Mouse (Mus musculus) limb, embryonic 14.5 days (tissue): ENCODE measurements around the gene Omp. TPM values are rescaled to one million over a fixed set of nuclear protein-coding genes. Genes with fewer than 3 reads are reported as not detected.

Experiments
- ATAC-seq: fragments of 200-750 bp; cut with Nextera tagmentation; 2 replicates; pipeline ENCODE4 v1.8.0; 2017; ENCODE audit warnings: low read depth, moderate number of reproducible peaks, moderate TSS enrichment; ENCODE audit not compliant: low FRiP score
- DNase-seq: peaks from one replicate; pipeline ENCODE4 v3.0.0-alpha.2; 2015; ENCODE audit warnings: low spot score
- H3K27ac ChIP-seq: fragments of 300-500 bp; sonication (generic); replicated peaks from 2 replicates; pipeline ENCODE4 v1.5.1; 2014; ENCODE audit warnings: low read depth, mild to moderate bottlenecking, low read length, moderate library complexity, mixed read lengths
- H3K27me3 ChIP-seq: fragments of 300-500 bp; sonication (generic); 2 replicates; pipeline ENCODE4 v1.6.1; 2014; ENCODE audit warnings: low read length, mixed read lengths; ENCODE audit not compliant: control insufficient read depth, insufficient read depth
- H3K36me3 ChIP-seq: fragments of 300-500 bp; sonication (generic); 2 replicates; pipeline ENCODE4 v1.6.1; 2014; ENCODE audit warnings: mild to moderate bottlenecking, low read length, moderate library complexity, mixed read lengths; ENCODE audit not compliant: control insufficient read depth, insufficient read depth
- H3K4me1 ChIP-seq: fragments of 300-500 bp; sonication (generic); 2 replicates; pipeline ENCODE4 v1.6.1; 2014; ENCODE audit warnings: antibody characterized with exemption, low read length, mixed read lengths; ENCODE audit not compliant: control insufficient read depth, insufficient read depth
- H3K4me2 ChIP-seq: fragments of 300-500 bp; sonication (generic); replicated peaks from 2 replicates; pipeline ENCODE4 v1.6.1; 2014; ENCODE audit warnings: low read depth, mild to moderate bottlenecking, low read length, moderate library complexity; ENCODE audit not compliant: severe bottlenecking
- H3K4me3 ChIP-seq: fragments of 300-500 bp; sonication (generic); replicated peaks from 2 replicates; pipeline ENCODE4 v1.5.1; 2014; ENCODE audit warnings: low read length
- H3K9ac ChIP-seq: fragments of 300-500 bp; sonication (generic); 2 replicates; pipeline ENCODE4 v1.6.1; 2014; ENCODE audit warnings: mild to moderate bottlenecking, low read depth, low read length, moderate library complexity; ENCODE audit not compliant: severe bottlenecking
- H3K9me3 ChIP-seq: fragments of 300-500 bp; sonication (generic); 2 replicates; pipeline ENCODE4 v1.6.1; 2016; ENCODE audit warnings: low read length; ENCODE audit not compliant: control insufficient read depth
- POLR2A ChIP-seq: fragments of 200-500 bp; IDR thresholded peaks from 2 replicates; pipeline ENCODE4 v1.8.0; 2012; ENCODE audit warnings: inconsistent platforms, mild to moderate bottlenecking, moderate library complexity, borderline replicate concordance; ENCODE audit not compliant: insufficient read depth, insufficient read length; ENCODE audit errors: extremely low read depth
- WGBS: fragments of 180-500 bp; shearing (Covaris S2); extraction: QIAGEN DNeasy Blood & Tissue Kit; methylation state at CpG from one replicate; pipeline ENCODE4 v1.1.7; 2014; 5-methylcytosine and 5-hydroxymethylcytosine counted together
- polyA plus RNA-seq, 2 experiments: library from polyadenylated mRNA; depleted of rRNA in 1 of 2; stranded (reverse) in 1 of 2; unstranded in 1 of 2; fragments of >200 nt; fragmentation: Nextera tagmentation in 1 of 2; extraction: Ambion mirVana in 1 of 2; gene quantifications; 2 replicates each; pipeline versions ENCODE4 v1.2.1 to v1.2.3; 2012 to 2014

The Omp gene
- polyA plus RNA-seq, 2 experiments: 0.17 to 0.25 TPM

DNA sequence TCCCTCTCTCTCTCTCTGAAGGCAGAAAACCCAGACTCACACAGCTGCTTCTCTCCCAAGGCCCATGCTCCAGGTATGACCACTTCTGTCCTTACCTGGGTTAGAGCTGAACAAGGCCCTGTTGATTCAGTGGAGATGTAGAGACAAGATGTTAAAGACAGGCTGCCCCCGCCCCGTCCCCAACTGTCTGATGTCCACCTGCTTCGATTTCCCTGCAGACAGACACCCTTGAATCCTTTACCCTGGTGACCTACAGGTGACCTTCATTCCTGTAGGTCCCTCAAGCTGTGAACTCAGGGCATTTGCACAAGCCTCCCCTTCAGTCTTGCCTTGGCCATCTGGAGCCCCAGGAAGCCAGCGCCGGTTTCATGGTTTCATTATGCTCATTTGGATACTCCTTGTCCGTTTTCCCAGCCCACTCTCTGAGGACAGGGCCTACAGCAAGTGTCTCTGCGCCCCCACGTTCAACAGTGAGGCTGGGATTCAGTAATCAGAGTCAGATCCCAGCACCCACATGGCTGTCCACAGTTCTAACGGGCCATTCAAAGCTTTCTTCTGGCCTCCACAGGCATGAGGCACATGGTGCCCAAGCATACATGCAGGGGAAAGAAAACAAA lies 19.2 kb upstream of the Omp start:
- no peak overlapping the region for H3K9ac ChIP-seq
- no peak overlapping the region for H3K4me2 ChIP-seq
- DNase-seq: no peak
- no peaks in the 10 kb centered on the region for H3K9me3 ChIP-seq
- no peak overlapping the region for H3K4me3 ChIP-seq
- ATAC-seq: no peak
- no peaks in the 10 kb centered on the region for H3K27me3 ChIP-seq
- H3K27ac ChIP-seq: no peak overlapping the region
- no peaks in the 10 kb centered on the region for H3K36me3 ChIP-seq
- no peak for TF ChIP-seq POLR2A
- H3K4me1 ChIP-seq: peaks cover 17% of the 10 kb centered on the region
- WGBS: 73% methylated on average over 9 of the region's 9 CpGs

GRCm38 (mm10) chr7:98163700-98164099 lies 18.4 kb upstream of the Omp start:
- Histone ChIP-seq H3K36me3 (no peaks in the 10 kb centered on the region), H3K27ac (no peak overlapping the region), H3K27me3 (no peaks in the 10 kb centered on the region), H3K9ac (no peak overlapping the region), H3K9me3 (no peaks in the 10 kb centered on the region), H3K4me2 (no peak overlapping the region), H3K4me1 (peaks cover 21% of the 10 kb centered on the region), H3K4me3 (no peak overlapping the region)
- 45% methylated on average over 3 of the region's 3 CpGs for WGBS
- ATAC-seq (no peak), DNase-seq (no peak)
- no peak for TF ChIP-seq POLR2A

DNA sequence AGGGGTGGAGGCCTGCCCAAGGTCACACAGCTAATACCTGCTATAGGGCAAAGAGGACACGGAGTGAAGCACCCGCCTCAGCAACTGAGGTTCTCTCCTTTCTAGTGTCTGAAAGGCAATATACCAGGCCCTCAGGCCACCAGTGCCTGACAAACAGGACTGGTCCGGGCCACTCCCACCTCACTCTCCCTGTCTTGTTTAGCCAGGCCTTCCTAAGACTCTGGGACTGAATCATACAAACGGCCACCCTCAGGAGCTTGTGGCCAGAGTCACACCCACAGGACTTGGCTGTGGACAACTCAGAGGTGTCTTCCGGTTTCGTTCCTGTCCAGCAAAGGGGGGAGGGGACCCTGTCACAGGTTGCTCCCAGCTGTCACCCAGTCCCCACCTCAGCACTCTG lies 16.9 kb upstream of the Omp start:
- Histone ChIP-seq H3K9ac (no peak overlapping the region), H3K27ac (no peak overlapping the region), H3K4me3 (no peak overlapping the region), H3K9me3 (no peaks in the 10 kb centered on the region), H3K27me3 (no peaks in the 10 kb centered on the region), H3K4me1 (peaks cover 21% of the 10 kb centered on the region), H3K36me3 (no peaks in the 10 kb centered on the region), H3K4me2 (no peak overlapping the region)
- TF ChIP-seq POLR2A: no peak
- 71% methylated on average over 6 of the region's 6 CpGs for WGBS
- ATAC-seq (no peak), DNase-seq (no peak)

DNA sequence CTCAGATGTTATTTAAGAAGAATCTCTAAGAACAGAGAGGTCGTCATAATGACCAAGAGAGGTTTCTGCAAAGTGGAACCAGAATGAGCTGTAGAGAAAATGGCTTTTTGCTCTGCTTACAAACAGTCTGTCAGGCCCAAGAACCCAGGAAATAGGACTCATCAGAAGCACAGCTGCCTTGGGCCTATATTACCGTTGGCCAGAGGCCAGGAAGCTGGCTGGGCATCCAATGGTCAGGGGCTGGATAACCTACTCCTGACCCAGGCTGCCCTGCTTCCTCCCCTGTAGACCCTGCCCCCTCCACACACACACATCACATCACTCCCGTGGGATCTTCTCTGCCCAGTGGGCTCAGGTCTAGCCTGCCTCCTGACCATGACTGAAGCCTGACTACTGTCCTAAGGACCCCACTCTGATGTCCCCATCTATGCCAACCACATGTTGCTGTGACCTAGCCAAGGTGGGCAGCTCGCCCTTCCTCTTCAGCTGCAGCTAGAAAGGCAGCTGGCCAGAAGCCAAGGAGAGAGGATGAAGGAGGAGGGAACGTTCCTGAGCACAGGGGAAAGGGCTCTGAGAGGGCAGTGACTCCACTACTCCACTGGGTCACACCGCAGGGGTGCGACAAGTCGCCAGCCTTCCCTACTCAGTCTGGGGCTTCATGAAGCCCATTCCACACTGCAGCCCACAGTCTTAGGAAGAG lies 14.9 kb upstream of the Omp start:
- H3K9me3 ChIP-seq: no peaks in the 10 kb centered on the region
- H3K27ac ChIP-seq: no peak overlapping the region
- H3K9ac ChIP-seq: no peak overlapping the region
- TF ChIP-seq POLR2A: no peak
- H3K4me3 ChIP-seq: no peak overlapping the region
- peaks cover 17% of the 10 kb centered on the region for H3K4me1 ChIP-seq
- H3K27me3 ChIP-seq: no peaks in the 10 kb centered on the region
- DNase-seq: no peak
- no peak for ATAC-seq
- no peak overlapping the region for H3K4me2 ChIP-seq
- no peaks in the 10 kb centered on the region for H3K36me3 ChIP-seq
- 36% methylated on average over 7 of the region's 8 CpGs for WGBS

DNA sequence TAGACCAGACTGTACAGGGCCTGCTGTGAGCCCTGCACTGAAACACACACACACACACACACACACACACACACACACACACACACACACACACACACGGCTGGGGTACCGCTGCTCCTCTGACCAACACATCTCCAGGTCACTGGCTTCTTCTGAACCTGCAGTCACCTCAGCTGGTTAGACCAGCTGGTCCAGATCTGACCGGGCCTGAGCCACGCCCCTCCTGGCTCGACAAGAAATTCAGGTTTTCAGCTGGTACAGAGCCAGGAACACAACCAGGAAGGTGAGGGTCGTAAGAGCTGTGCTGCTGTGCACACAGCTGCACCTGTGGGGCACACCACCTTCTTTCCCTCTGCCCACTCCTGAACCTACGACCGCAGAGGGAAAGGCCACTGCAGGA lies 13.2 kb upstream of the Omp start:
- TF ChIP-seq POLR2A: no peak
- ATAC-seq: no peak
- DNase-seq: no peak
- no peak overlapping the region for H3K27ac ChIP-seq
- H3K4me2 ChIP-seq: no peak overlapping the region
- no peak overlapping the region for H3K9ac ChIP-seq
- H3K27me3 ChIP-seq: no peaks in the 10 kb centered on the region
- no peak overlapping the region for H3K4me3 ChIP-seq
- WGBS: 29% methylated on average over 8 of the region's 8 CpGs
- no peaks in the 10 kb centered on the region for H3K9me3 ChIP-seq
- H3K36me3 ChIP-seq: no peaks in the 10 kb centered on the region
- peaks cover 13% of the 10 kb centered on the region for H3K4me1 ChIP-seq
